Mouse (Mus musculus) limb, embryonic 11.5 days (tissue): Measurements from ENCODE around the gene Lsm6. TPM values are rescaled to one million over a fixed set of nuclear protein-coding genes. Genes with fewer than 3 reads are reported as not detected.
"Not testable (repeated sequence)": the region's sequence is repeated elsewhere in the genome, so short reads cannot be mapped to it uniquely, and the experiment has no call there.

Source experiments
- ATAC-seq: fragments of 200-750 bp; cut with Nextera tagmentation; 2 replicates; pipeline ENCODE4 v1.8.0; 2017; ENCODE audit warnings: low read depth; ENCODE audit not compliant: insufficient number of reproducible peaks, low FRiP score, low TSS enrichment
- DNase-seq: peaks from one replicate; pipeline ENCODE4 v3.0.0-alpha.2; 2015; ENCODE audit warnings: low spot score
- H3K27ac ChIP-seq: fragments of 300-500 bp; sonication (generic); replicated peaks from 2 replicates; pipeline ENCODE4 v1.5.1; 2014; ENCODE audit warnings: low read depth, mild to moderate bottlenecking, low read length
- H3K27me3 ChIP-seq: fragments of 300-500 bp; sonication (generic); 2 replicates; pipeline ENCODE4 v1.6.1; 2014; ENCODE audit warnings: mild to moderate bottlenecking, low read length, mixed read lengths; ENCODE audit not compliant: control insufficient read depth, insufficient read depth
- H3K36me3 ChIP-seq: fragments of 300-500 bp; sonication (generic); 2 replicates; pipeline ENCODE4 v1.6.1; 2014; ENCODE audit warnings: mild to moderate bottlenecking, low read length, moderate library complexity, mixed read lengths; ENCODE audit not compliant: control insufficient read depth, insufficient read depth
- H3K4me1 ChIP-seq: fragments of 300-500 bp; sonication (generic); 2 replicates; pipeline ENCODE4 v1.6.1; 2014; ENCODE audit warnings: low read length, mixed read lengths; ENCODE audit not compliant: control insufficient read depth, insufficient read depth
- H3K4me2 ChIP-seq: fragments of 300-500 bp; sonication (generic); 2 replicates; pipeline ENCODE4 v1.6.1; 2014; ENCODE audit warnings: low read depth, mild to moderate bottlenecking, moderate library complexity; ENCODE audit not compliant: severe bottlenecking
- H3K4me3 ChIP-seq: fragments of 300-500 bp; sonication (generic); 2 replicates; pipeline ENCODE4 v1.5.1; 2014; ENCODE audit warnings: low read depth, low read length
- H3K9ac ChIP-seq: fragments of 300-500 bp; sonication (generic); 2 replicates; pipeline ENCODE4 v1.6.1; 2014; ENCODE audit warnings: mild to moderate bottlenecking, low read length
- H3K9me3 ChIP-seq: fragments of 300-500 bp; sonication (generic); 2 replicates; pipeline ENCODE4 v1.6.1; 2016; ENCODE audit warnings: low read length; ENCODE audit not compliant: control insufficient read depth
- WGBS: fragments of 180-500 bp; shearing (Covaris S2); extraction: QIAGEN DNeasy Blood & Tissue Kit; methylation state at CpG from one replicate; pipeline ENCODE4 v1.1.7; 2014; 5-methylcytosine and 5-hydroxymethylcytosine counted together
- polyA plus RNA-seq: library from polyadenylated mRNA; unstranded; fragments of >200 nt; fragmentation: Nextera tagmentation; extraction: Ambion mirVana; gene quantifications from 2 replicates; pipeline ENCODE4 v1.2.1, GENCODE M21; 2014

Gene Lsm6
- polyA plus RNA-seq, 1 experiment from 2014 or later: 284 TPM

DNA sequence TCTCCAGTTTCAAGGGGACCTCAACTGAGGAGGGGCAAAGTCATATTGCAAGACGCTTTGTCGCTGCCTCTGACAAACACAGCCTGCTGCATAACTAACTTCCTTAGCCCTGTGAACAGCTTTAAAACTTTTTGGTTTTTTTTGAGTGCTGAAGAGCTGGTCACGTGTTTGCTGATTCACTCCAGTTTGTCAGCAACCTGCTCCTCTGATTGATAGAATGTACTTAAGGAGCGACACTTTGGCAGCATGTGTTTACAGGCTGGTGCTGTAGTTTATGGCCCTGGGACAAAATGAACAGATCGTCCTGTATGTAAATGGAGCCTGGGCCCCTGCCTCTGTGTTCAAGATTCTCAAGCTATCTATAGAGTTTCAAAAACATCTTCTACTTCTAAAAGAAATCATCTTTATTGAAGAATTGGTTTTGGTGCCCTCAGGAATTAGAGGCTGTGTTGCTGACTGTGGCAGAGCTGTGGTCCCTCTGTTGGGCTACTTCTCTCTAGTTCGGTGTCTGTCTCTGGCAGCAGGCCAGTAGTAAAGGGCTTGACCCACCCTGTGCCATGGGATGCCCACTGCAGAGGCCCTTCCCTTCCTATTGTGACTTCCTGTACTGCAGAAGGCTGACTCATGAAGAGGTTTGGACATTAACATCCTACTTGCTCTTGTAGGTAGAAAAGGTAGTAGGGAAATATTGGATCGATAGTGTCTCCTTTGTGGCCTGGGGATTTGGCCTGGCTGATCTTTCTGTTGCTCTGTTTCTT, 17.9 kb upstream of the Lsm6 start:
- no peak overlapping the region for H3K27ac ChIP-seq
- no peaks in the 10 kb centered on the region for H3K27me3 ChIP-seq

DNA sequence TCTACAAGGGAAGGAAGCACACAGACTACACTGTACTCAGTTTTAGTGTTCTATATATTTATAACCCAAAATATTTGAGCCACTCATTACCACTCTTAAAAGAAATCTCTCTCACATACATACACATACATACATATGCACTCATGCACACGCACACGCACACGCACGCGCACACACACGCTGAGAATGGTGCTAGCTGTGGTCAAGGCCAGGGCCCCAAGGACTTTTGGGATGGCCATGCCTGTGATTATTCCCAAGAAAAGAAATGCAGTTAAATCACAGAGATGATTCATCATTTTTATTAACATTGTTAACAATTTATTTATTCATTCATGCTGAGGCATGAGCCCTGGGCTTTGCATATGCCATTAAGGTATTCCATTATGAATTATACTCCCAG, 15.2 kb upstream of the Lsm6 start:
- DNase-seq (no peak), ATAC-seq (no peak)
- no peaks in the 10 kb centered on the region for H3K36me3 ChIP-seq
- no peaks in the 10 kb centered on the region for H3K27me3 ChIP-seq
- H3K4me1 ChIP-seq: no peaks in the 10 kb centered on the region
- no peaks in the 10 kb centered on the region for H3K9me3 ChIP-seq
- no peak overlapping the region for H3K4me3 ChIP-seq
- no peak overlapping the region for H3K9ac ChIP-seq
- H3K27ac ChIP-seq: no peak overlapping the region
- no peak overlapping the region for H3K4me2 ChIP-seq
- WGBS: 98% methylated on average over 6 of the region's 6 CpGs

More for the DNA sequence above, 17.9 kb upstream of the Lsm6 start:
- Histone ChIP-seq H3K36me3 (no peaks in the 10 kb centered on the region), H3K9me3 (no peaks in the 10 kb centered on the region), H3K4me3 (no peak overlapping the region), H3K4me1 (no peaks in the 10 kb centered on the region), H3K4me2 (no peak overlapping the region), H3K9ac (no peak overlapping the region)
- 71% methylated on average over 7 of the region's 7 CpGs for WGBS
- DNase-seq: no peak
- no peak for ATAC-seq

DNA sequence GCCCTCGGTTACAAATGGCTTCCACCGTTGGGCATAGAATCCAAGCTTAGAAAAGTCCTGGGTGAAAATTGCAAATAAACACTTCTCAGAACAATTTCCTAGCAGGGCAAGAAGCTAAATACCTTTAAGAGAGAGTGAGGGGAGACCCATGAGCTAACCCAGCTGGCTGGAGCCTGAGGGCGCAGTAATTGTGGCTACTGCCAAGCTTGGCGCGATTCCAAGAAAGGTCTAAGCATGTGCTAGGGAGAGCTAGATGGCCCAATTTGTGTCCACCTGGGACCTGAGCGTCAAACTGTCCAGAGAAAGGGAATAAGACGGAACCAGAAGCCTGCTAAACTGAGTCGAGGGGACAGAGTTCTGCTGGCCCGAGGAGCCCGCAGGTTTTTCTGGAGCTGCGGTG, 7.5 kb upstream of the Lsm6 start:
- Histone ChIP-seq H3K27ac (no peak overlapping the region), H3K27me3 (no peaks in the 10 kb centered on the region), H3K9me3 (no peaks in the 10 kb centered on the region), H3K4me2 (no peak overlapping the region), H3K9ac (no peak overlapping the region), H3K4me1 (0 out of 2 replicates have a peak, but pooled peaks cover 3% of the 10 kb centered on the region), H3K36me3 (no peaks in the 10 kb centered on the region), H3K4me3 (no peak overlapping the region)
- DNase-seq (peak; percentile 56), ATAC-seq (no peak)
- 73% methylated on average over 11 of the region's 11 CpGs for WGBS

- Histone ChIP-seq H3K27me3 (no peaks in the 10 kb centered on the region), H3K4me2 (no peak overlapping the region), H3K4me3 (no peak overlapping the region), H3K27ac (no peak overlapping the region), H3K4me1 (0 out of 2 replicates have a peak, but pooled peaks cover 3% of the 10 kb centered on the region), H3K36me3 (no peaks in the 10 kb centered on the region), H3K9me3 (no peaks in the 10 kb centered on the region), H3K9ac (no peak overlapping the region)
- ATAC-seq (no peak), DNase-seq (no peak)
- 89% methylated on average over 4 of the region's 4 CpGs for WGBS
Observed at GRCm38 (mm10) chr8:78824515-78824914, 3.6 kb upstream of the Lsm6 start.

- peak overlapping the region; percentile 62 for H3K4me2 ChIP-seq
- H3K27ac ChIP-seq, DNase-seq, H3K4me1 ChIP-seq, H3K27me3 ChIP-seq, H3K36me3 ChIP-seq, H3K9me3 ChIP-seq, ATAC-seq: not testable (repeated sequence)
- H3K4me3 ChIP-seq: peak overlapping the region; percentile 70
- peak overlapping the region; percentile 91; the same call in 1 of the 2 replicates for H3K9ac ChIP-seq
- WGBS: 42% methylated on average over 3 of the region's 3 CpGs
Observed at GRCm38 (mm10) chr8:78819973-78820372, 967 bp downstream of the Lsm6 start.

DNA sequence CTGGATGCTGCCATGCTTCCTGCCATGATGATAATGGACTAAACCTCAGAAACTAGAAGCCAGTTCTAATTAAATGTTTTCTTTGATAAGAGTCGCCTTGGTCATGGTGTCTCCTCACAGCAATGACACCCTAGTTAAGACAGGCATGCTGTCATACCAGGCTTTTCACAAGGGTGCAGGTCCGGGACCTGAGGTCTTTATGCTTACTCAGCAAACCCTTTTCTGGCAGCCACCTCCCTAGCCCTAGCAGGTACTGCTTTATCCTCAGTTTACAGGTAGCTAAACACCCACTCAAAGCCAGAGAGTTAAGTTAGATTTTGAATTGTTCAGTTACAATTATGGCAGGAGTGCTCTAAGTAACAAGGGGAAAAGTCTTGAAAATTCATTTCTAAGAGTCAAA, 6.2 kb downstream of the Lsm6 start:
- no peak overlapping the region for H3K4me3 ChIP-seq
- 95% methylated on average over 2 of the region's 2 CpGs for WGBS
- no peak for ATAC-seq
- H3K9me3 ChIP-seq: no peaks in the 10 kb centered on the region
- no peaks in the 10 kb centered on the region for H3K27me3 ChIP-seq
- no peak for DNase-seq
- peaks cover 8% of the 10 kb centered on the region for H3K36me3 ChIP-seq
- H3K27ac ChIP-seq: no peak overlapping the region
- no peak overlapping the region for H3K4me2 ChIP-seq
- H3K9ac ChIP-seq: no peak overlapping the region
- H3K4me1 ChIP-seq: no peaks in the 10 kb centered on the region

DNA sequence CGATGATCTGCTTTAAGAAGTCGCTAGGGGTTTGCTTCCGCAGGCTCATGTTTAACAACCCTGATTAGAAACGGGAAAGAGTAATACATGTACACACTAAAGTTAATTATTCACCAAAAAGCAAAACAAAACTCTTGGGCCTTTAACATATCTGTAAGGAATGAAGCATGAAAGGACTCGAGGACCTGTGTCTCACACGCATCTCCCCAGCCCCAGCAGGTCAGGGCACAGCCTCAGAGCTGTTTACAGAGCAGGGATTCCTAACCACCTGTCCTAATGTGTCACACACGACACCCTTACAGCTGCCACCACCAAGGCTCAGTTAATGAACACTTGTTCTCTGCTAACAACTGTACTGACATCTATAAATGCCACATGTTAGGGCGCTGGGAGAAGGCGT, 7.9 kb downstream of the Lsm6 start:
- Histone ChIP-seq H3K27me3 (no peaks in the 10 kb centered on the region), H3K4me1 (no peaks in the 10 kb centered on the region), H3K36me3 (peaks cover 10% of the 10 kb centered on the region), H3K4me2 (no peak overlapping the region), H3K27ac (no peak overlapping the region), H3K4me3 (no peak overlapping the region), H3K9ac (no peak overlapping the region), H3K9me3 (no peaks in the 10 kb centered on the region)
- no peak for DNase-seq
- 82% methylated on average over 9 of the region's 9 CpGs for WGBS
- ATAC-seq: no peak

DNA sequence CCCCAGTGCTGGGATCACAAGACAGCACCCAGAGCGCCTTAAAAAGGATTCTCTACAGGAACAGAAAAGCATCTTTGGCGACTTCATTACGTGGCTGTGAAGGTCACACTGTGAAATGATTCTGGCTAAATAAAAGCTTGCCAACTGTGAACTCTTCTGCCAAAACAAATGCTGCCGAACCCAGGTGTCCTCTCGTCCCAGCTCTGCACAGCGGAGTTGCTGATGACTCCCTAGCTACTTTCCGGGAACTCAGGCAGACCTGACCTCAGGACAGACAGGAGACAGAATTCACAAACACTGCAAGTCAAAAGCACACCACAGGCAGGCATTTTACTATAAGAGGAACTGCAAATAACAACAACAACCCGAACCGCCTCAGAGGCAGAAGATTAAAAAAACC, 8.5 kb downstream of the Lsm6 start:
- Histone ChIP-seq H3K4me2 (no peak overlapping the region), H3K27me3 (no peaks in the 10 kb centered on the region), H3K27ac (no peak overlapping the region), H3K9ac (no peak overlapping the region), H3K4me3 (no peak overlapping the region), H3K36me3 (peaks cover 11% of the 10 kb centered on the region), H3K9me3 (no peaks in the 10 kb centered on the region), H3K4me1 (no peaks in the 10 kb centered on the region)
- 95% methylated on average over 9 of the region's 9 CpGs for WGBS
- DNase-seq: no peak
- ATAC-seq: no peak

DNA sequence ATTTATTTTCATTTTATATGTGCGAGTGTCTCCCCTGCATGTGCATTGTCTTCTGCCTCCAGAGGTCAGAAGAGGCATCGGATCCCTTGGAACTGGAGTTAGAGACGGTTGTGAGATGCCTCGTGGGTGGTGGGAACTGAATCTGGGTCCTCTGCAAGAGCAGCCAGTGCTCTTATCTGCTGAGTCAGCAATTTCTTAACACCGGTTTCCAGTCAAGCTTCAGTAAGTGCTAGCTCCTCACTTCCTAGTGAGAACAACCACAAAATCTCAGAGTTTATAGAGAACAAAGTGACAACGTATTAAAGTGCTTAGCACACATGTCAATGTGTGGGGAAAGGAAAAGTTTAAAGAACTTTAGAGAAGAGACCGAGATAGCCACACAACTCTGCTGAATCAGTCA, 9.2 kb downstream of the Lsm6 start:
- Histone ChIP-seq H3K9ac (no peak overlapping the region), H3K27me3 (no peaks in the 10 kb centered on the region), H3K36me3 (peaks cover 11% of the 10 kb centered on the region), H3K27ac (no peak overlapping the region), H3K9me3 (no peaks in the 10 kb centered on the region), H3K4me1 (no peaks in the 10 kb centered on the region), H3K4me2 (no peak overlapping the region), H3K4me3 (no peak overlapping the region)
- WGBS: 94% methylated on average over 7 of the region's 7 CpGs
- DNase-seq (no peak), ATAC-seq (no peak)
